Mouse (Mus musculus) brain, adult 2 months (tissue): Measurements from ENCODE around the gene Epha2.
A peak's percentile ranks its signal among the peaks of the same experiment; 100 is the strongest.

Source experiments
- DNase-seq: peaks from one replicate; pipeline ENCODE4 v3.0.0; 2011; ENCODE audit warnings: low read depth, low spot score

Epha2 gene

DNA sequence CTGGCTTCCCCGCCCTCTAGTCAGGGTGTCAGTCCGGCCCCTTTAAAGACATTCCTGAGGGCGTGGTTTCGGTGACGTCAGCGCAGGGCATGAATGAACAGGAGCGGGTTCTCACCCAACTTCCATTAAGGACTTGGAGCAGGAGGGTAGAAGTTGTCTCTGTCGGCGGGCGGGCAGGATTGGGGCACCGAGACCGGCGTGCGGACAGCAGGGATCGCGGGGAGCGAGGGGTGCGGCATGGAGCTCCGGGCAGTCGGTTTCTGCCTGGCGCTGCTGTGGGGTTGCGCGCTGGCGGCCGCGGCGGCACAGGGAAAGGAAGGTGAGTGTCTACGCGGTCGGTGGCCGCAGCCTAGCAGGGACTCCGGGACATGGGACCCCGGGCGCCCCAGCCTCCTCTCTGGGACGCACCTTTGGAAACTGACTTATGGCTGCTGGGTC lies at the start of gene Epha2:
Gene Epha2 (plus strand): TSS at position 125 of the 438 bp plus-strand sequence.
- DNase-seq = peak; percentile 81

- DNase-seq = no peak
These were observed 48.4 kb upstream of the Epha2 start for GRCm38 (mm10) chr4:141252641-141253040.

DNA sequence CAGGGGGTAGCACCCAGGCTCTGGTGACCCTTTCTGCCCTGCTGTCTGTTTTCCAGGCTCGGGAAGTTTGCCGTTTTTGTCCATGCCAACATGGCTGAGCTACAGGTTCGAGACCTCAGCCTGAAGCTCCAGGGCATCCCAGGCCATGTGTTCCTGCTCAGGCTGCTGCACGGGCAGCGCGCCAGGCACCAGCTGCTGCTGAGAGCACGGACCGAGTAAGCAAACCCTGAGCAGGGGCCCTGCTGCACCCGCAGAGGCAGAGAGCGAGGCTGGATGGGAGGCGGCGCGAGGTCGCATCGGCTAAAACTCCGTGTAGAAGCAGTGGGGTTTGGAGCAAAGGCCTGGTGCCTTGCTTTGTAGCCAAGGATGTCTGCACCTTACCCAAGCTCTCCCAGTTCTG lies 46.8 kb upstream of the Epha2 start:
- peak; percentile 31 for DNase-seq

GRCm38 (mm10) chr4:141257440-141257839 lies 43.6 kb upstream of the Epha2 start:
- no peak for DNase-seq

GRCm38 (mm10) chr4:141259413-141259812 lies 41.6 kb upstream of the Epha2 start:
- DNase-seq = no peak

- DNase-seq = no peak
These were observed 40.9 kb upstream of the Epha2 start for GRCm38 (mm10) chr4:141260007-141260723.

DNA sequence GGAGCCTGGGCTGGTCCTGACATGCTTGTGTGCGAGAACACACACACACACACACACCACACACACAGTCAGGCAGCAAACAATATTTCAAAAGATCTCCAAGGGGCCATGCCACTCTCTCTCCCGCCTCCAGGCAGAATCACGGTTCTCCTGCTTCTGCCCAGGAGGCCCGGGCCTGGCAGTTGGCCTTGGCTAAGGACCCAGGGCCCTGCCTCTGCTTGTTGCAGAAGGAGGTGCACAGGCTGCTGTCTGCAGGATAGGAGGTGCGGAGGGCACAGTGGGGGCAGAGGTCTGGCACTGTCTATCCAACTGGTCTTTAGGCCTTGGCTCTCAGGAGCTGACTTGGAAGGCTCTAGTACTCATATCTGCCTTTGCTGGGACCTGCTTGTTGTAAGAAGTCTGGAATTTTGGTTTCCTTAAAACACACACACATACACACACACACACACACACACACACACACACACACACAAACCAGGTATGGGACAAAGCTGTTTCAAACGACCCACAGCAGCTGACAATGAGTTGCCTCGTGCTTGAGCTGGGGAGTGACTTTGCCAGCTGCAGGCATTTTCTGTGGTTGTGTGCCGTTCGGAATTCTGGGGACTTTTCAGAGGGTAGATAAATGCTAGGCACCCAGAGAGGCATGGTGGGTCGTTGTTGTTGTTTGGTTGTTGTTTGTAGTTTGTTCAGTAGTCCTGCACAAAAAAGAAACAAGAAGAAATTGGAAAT lies 38.0 kb upstream of the Epha2 start:
- no peak for DNase-seq

DNA sequence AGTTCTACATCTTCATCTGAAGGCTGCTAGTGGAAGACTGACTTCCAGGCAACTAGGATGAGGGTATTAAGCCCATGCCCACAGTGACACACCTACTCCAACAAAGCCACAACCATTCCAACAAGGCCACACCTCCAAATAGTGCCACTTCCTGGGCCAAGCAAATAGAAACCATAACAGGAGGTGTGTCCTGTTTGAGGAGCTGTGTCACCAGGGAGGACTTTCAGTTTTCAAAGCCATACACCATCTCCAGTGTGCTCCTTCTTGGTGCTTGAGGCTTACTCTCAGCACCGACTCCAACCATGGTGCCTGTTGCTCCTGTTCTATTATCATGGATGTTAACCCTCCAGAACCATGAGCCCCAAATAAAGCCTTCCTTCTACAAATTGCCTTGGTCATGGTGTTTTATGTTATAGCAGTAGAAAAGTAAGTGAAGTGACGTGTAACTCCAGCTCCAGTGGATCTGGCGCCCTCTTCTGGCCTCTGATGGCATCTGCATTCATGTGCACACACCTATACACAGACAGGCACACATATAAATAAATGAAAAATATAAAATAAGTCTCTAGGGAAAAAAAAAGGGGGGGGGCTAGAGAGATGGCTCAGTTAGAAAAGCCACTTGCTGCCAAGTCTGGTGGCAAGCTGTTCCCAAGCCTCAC lies 34.9 kb upstream of the Epha2 start:
- no peak for DNase-seq

GRCm38 (mm10) chr4:141267250-141267649 lies 33.8 kb upstream of the Epha2 start:
- DNase-seq = no peak

- peak; percentile 67 for DNase-seq
These were observed 33.2 kb upstream of the Epha2 start for GRCm38 (mm10) chr4:141267837-141268236.

- no peak for DNase-seq
These were observed 32.7 kb upstream of the Epha2 start for GRCm38 (mm10) chr4:141268350-141268749.

DNA sequence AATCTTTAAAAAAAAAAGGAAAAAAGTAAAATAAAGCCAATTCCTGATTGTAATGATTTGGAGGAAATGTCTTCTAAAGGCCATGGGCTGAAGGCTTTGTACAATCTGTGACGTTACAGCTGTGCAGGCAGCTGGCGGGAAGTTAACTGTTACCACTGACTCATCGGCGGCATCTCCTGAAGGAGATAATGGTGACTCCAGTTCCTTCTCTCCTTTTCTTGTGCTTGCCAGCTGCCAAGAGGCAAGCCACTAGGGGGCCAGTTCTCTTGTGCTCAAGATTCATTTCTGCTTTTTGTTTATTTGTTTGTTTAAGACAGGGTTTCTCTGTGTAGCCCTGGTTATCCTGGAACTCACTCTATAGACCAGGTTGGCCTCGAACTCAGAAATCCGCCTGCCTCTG lies 32.0 kb upstream of the Epha2 start:
- DNase-seq = peak; percentile 33

DNA sequence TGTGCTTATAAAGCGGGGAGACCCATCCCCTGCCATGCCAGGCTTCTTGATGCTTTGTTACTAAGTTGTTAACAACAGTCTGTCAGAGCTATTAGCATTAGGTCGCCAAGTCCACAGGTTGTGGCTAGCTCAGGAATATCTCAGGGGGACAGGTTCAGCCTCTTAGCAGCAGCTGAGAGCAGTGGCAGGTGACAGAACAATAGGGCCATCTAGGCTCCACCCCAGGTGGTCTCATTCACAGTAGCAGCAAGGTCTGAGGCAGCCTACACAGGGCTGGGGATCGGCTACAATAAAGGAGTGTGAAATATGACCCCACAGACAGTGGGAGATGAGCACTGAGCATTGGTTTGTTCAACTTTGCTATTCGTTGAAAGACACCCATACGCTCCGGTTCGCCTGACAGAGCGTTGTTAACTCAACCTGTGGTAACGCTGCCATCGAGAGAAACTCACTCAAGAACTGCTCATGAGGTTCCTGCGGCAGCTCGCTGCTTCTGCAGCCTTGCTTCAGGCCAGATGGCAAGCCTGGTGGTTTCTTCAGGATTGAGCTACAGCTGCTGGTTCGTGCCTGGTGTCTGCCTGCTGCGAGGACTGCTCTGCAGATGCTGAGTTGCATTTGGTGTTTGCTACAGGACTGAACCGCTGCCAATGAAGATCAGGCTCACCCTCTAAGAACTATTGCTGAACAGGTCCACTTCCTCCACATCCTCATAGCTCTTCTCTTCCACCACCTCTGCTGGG lies 30.7 kb upstream of the Epha2 start:
- no peak for DNase-seq

GRCm38 (mm10) chr4:141271228-141271627 lies 29.8 kb upstream of the Epha2 start:
- DNase-seq = peak; percentile 25

DNA sequence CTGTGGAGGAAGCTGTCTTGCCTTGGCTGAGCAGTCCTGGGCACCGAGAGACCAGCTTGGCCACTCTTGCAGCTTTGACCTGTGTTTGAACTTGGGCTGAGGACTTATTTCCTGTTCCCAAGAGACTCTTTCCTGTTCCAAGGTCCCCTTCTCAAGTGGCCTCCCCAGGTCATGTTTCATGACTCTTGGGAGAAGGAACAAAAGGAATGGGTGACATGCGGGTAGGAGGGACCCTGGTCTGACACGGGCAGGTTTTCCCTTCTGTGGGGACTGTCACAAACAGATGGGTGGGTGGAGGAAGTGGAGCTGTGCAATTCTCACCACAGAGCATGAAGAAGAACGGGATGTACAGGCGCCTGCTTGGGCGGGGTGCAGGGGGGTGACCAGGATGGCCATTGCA lies 29.3 kb upstream of the Epha2 start:
- DNase-seq = no peak

DNA sequence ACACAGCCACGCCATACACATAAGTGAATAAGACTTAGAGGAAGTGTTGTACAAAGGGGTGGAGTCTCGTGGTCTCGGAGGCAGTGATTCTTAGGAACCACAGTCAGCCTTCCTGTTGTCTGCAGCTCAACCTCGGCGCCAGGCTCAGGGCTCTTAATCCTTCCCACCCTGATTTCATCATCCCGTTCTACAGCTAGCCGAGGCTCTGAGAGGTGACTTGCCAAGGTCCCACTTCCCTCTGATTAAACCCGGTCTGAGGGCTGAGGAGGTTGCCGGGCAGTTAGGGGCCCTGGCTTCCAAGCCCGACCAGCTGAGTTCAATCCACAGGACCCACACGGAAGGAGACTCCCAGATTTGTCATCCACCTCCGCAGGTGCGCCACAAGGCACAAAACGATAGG lies 28.2 kb upstream of the Epha2 start:
- DNase-seq = no peak

- peak; percentile 83 for DNase-seq
These were observed 27.7 kb upstream of the Epha2 start for GRCm38 (mm10) chr4:141273296-141273695.

GRCm38 (mm10) chr4:141274485-141275341 lies 26.3 kb upstream of the Epha2 start:
- no peak for DNase-seq

GRCm38 (mm10) chr4:141277157-141277556 lies 23.9 kb upstream of the Epha2 start:
- no peak for DNase-seq

DNA sequence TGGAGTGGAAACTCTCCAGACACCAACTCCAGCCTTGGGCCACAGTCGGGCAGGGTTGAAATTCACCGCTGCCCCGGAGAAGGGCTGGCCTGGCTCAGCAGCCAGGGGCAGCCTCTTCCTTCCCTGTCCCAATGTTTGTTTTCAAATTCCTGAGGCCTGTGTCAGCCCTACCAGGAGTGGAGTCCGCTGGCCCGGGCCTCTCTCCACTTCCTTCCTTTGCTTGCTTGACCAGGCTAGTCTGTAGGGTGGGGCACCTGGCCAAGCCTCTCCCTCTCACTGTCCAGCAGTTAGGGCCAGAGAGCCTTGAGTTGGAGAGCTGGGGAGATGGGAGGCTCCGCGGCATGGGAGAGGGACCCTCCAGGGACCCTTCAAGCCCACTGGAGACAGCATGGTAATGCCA lies 22.9 kb upstream of the Epha2 start:
- DNase-seq = no peak

DNA sequence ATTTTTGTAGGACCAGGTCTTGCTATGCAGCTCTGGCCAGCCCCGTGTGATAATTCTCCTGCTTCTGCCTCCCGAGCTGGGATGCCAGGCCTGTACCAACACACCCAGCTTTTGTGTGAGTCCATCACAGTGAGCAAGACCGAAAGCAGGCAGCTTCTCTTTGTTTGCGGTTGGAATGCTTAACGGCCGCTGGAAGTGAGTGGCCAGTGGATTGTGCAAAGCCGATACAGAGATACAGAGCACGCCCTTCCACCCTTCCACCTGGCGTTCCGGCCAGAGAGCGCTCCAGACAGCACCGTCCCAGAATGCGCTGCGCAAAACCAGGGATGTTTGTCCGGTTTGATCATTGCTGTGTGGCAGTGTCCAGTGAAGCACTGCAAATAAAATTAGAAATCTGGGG lies 21.7 kb upstream of the Epha2 start:
- no peak for DNase-seq
